Mouse (Mus musculus) stomach, postnatal 0 days (tissue): Measurements from ENCODE around the gene Efna5.

ENCODE experiments used
- CTCF ChIP-seq: IDR thresholded peaks from 2 replicates; pipeline ENCODE4 v1.5.1; 2016; ENCODE audit warnings: antibody characterized with exemption, low read depth, mild to moderate bottlenecking, moderate library complexity
- EP300 ChIP-seq: optimal IDR thresholded peaks from 2 replicates; pipeline ENCODE3; 2016; ENCODE audit warnings: antibody characterized with exemption

DNA sequence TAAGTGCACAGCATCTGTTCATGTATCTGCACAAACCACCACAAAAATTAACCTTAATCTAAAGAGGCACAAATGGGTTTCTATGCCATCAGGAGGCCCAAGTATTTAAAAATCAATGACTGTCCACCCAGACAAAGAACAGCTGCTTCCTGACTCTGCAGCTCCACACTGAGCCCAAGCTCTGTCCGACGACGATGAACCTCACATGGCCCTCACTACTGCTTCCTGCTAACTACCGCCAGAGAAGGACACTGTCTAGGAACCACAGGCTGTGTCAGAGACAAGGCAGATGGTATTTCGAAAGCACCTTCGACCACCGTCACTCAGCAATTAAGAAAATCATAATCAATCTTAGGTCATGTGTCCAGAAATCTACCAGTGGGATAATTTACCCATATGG lies 29.8 kb downstream of the Efna5 start:
- TF ChIP-seq EP300 (no peak), CTCF (no peak)
